Mouse (Mus musculus) heart, embryonic 14.5 days (tissue): ENCODE data around the gene Nono. TPM values are rescaled to one million over a fixed set of nuclear protein-coding genes. Genes with fewer than 3 reads are reported as not detected.

Experiments
- ATAC-seq: fragments of 200-750 bp; cut with Nextera tagmentation; 2 replicates; pipeline ENCODE4 v1.8.0; 2017; ENCODE audit warnings: low read depth, moderate TSS enrichment; ENCODE audit not compliant: insufficient number of reproducible peaks, insufficient read depth, low FRiP score
- H3K27ac ChIP-seq, 2 experiments: fragments of 200-500 bp in 1 of 2; fragments of 300-500 bp in 1 of 2; sonication (generic) in 1 of 2; replicated peaks in 1 of 2; 2 replicates each; pipeline ENCODE4 v1.5.1; 2012 to 2014; ENCODE audit warnings: low read depth in 2 of 2, low read length in 2 of 2, control low read depth in 1 of 2, mild to moderate bottlenecking in 1 of 2, mixed read lengths in 1 of 2; ENCODE audit not compliant: control insufficient read depth in 1 of 2, insufficient read depth in 1 of 2
- H3K27me3 ChIP-seq: fragments of 300-500 bp; sonication (generic); 2 replicates; pipeline ENCODE4 v1.6.1; 2014; ENCODE audit warnings: mild to moderate bottlenecking, low read length, control low read depth; ENCODE audit not compliant: control insufficient read depth, insufficient read depth
- H3K36me3 ChIP-seq: fragments of 300-500 bp; sonication (generic); 2 replicates; pipeline ENCODE4 v1.6.1; 2014; ENCODE audit warnings: mild to moderate bottlenecking, control low read depth, low read length, mixed read lengths; ENCODE audit not compliant: control insufficient read depth, insufficient read depth
- H3K4me1 ChIP-seq, 2 experiments: fragments of 200-500 bp in 1 of 2; fragments of 300-500 bp in 1 of 2; sonication (generic) in 1 of 2; 2 replicates each; pipeline ENCODE4 v1.6.1; 2012 to 2014; ENCODE audit warnings: low read length in 2 of 2, control low read depth in 1 of 2, mixed read lengths in 1 of 2; ENCODE audit not compliant: control insufficient read depth in 2 of 2, insufficient read depth in 2 of 2
- H3K4me2 ChIP-seq: fragments of 300-500 bp; sonication (generic); 2 replicates; pipeline ENCODE4 v1.6.1; 2014; ENCODE audit warnings: mild to moderate bottlenecking, low read length
- H3K4me3 ChIP-seq, 2 experiments: fragments of 200-500 bp in 1 of 2; fragments of 300-500 bp in 1 of 2; sonication (generic) in 1 of 2; 2 replicates each; pipeline ENCODE4 v1.5.1; 2012 to 2014; ENCODE audit warnings: low read length in 2 of 2, mild to moderate bottlenecking in 2 of 2, control low read depth in 1 of 2, low read depth in 1 of 2, moderate library complexity in 1 of 2; ENCODE audit not compliant: control insufficient read depth in 1 of 2, insufficient read depth in 1 of 2
- H3K9ac ChIP-seq: fragments of 300-500 bp; sonication (generic); 2 replicates; pipeline ENCODE4 v1.6.1; 2014; ENCODE audit warnings: mild to moderate bottlenecking, low read length
- H3K9me3 ChIP-seq: fragments of 300-500 bp; sonication (generic); 2 replicates; pipeline ENCODE4 v1.6.1; 2016; ENCODE audit warnings: low read length, control low read depth; ENCODE audit not compliant: control insufficient read depth
- WGBS: fragments of 180-500 bp; shearing (Covaris S2); extraction: QIAGEN DNeasy Blood & Tissue Kit; methylation state at CpG from one replicate; pipeline ENCODE4 v1.1.7; 2014; 5-methylcytosine and 5-hydroxymethylcytosine counted together
- polyA plus RNA-seq: library from polyadenylated mRNA; unstranded; fragments of >200 nt; fragmentation: Nextera tagmentation; extraction: Ambion mirVana; gene quantifications from 2 replicates; pipeline ENCODE4 v1.2.1, GENCODE M21; 2014

The Nono gene
- polyA plus RNA-seq: 223 and 243 TPM in 2 replicates

DNA sequence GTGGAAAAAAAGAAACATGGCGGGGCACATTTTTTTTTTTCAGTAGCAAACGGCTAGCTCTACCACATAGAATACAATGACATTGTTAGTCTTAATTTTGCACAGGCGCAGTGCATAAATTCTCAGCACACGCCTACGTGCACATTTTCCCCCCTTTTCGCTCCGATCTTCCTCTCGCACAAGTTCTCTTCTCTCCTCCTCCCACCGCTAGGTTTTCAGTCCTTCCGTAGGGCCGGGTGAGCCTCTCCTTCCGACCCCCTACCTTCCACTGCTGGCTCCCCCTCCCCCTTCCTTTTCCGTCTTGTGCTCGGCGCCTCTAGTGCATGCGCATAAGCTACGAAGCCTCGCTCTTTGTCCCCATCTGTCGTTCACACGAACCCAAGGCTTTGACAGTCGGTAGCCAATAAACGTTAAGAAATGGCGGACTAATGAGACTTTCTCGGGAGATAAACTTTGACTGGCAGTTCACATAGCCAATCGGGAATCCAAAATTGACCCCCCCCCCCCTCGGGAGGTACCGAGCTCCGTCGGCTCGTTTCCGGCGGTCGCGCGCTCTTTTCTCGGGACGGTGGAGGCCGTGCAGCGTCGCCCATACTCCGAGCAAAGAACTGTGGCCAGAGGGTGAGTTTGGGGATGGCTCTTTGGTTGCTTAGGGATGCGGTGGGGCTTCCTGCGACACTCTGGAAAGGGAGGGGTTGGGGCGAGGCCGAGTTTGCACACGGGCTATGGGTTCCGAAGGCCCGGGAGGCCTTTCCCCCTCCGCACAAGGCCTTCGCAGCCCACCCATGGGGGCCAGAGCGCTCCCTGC, at the start of gene Nono:
Gene Nono, plus strand, starts transcription at position 177 of the 808 bp plus-strand sequence.
- Histone ChIP-seq H3K27ac (peak within 1 kb of the TSS; percentile 94 to 99), H3K4me3 (peak within 1 kb of the TSS; percentile 69 to 86), H3K9me3 (no peaks in the 10 kb centered on the region), H3K4me1 (peaks cover 0 to 5% of the 10 kb centered on the region in 2 experiments; a peak in 2 of 4 replicates), H3K27me3 (no peaks in the 10 kb centered on the region), H3K9ac (peak within 1 kb of the TSS; percentile 92), H3K4me2 (peak within 1 kb of the TSS; percentile 65), H3K36me3 (peaks cover 23% of the 10 kb centered on the region)
- WGBS: 21% methylated on average over 51 of the region's 51 CpGs
- ATAC-seq: peak; percentile 92

- H3K36me3 ChIP-seq: no peaks in the 10 kb centered on the region
- no peak for ATAC-seq
- H3K4me1 ChIP-seq: peaks cover 0 to 4% of the 10 kb centered on the region in 2 experiments; a peak in 1 of 4 replicates
- H3K4me2 ChIP-seq: no peak overlapping the region
- 76% methylated on average over 1 of the region's 1 CpGs for WGBS
- no peak overlapping the region for H3K4me3 ChIP-seq
- no peak overlapping the region for H3K9ac ChIP-seq
- no peak overlapping the region for H3K27ac ChIP-seq
- H3K9me3 ChIP-seq: no peaks in the 10 kb centered on the region
- peaks cover 20% of the 10 kb centered on the region; the same call in 1 of the 2 replicates for H3K27me3 ChIP-seq
These were observed 49.4 kb upstream of the Nono start for GRCm38 (mm10) chrX:101379744-101380143.

GRCm38 (mm10) chrX:101383455-101383854, 45.7 kb upstream of the Nono start:
- Histone ChIP-seq H3K36me3 (no peaks in the 10 kb centered on the region), H3K27me3 (peaks cover 31% of the 10 kb centered on the region; the same call in 1 of the 2 replicates), H3K4me2 (no peak overlapping the region), H3K4me1 (peaks cover 0 to 4% of the 10 kb centered on the region in 2 experiments; a peak in 1 of 4 replicates), H3K9ac (no peak overlapping the region), H3K4me3 (no peak overlapping the region), H3K27ac (no peak overlapping the region), H3K9me3 (no peaks in the 10 kb centered on the region)
- WGBS: 39% methylated on average over 18 of the region's 18 CpGs
- ATAC-seq: no peak

DNA sequence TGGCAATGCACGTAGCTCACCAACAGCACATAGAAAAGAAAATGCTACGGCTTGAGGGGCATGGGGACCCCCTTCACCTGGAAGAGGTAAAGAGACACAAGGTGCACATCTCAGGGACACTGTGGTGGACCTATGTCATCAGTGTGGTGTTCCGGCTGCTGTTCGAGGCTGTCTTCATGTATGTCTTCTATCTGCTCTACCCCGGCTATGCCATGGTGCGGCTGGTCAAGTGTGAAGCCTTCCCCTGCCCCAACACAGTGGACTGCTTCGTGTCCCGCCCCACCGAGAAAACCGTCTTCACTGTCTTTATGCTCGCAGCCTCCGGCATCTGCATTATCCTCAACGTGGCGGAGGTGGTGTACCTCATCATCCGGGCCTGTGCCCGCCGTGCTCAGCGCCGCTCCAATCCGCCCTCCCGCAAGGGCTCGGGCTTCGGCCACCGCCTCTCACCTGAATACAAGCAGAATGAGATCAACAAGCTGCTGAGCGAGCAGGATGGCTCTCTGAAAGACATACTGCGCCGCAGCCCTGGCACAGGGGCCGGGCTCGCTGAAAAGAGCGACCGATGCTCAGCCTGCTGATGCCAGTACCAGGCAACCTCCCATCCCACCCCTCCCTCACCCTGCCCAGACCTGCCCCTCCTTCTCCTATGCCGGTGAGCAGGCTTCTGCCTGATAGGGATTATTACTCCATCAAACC, 44.5 kb upstream of the Nono start:
- Histone ChIP-seq H3K4me3 (peak overlapping the region; percentile 19 to 22), H3K9me3 (no peaks in the 10 kb centered on the region)

GRCm38 (mm10) chrX:101386222-101386621, 42.9 kb upstream of the Nono start:
- Histone ChIP-seq H3K9ac (no peak overlapping the region), H3K4me3 (no peak overlapping the region), H3K9me3 (no peaks in the 10 kb centered on the region), H3K4me1 (peaks cover 0 to 4% of the 10 kb centered on the region in 2 experiments; a peak in 1 of 4 replicates), H3K36me3 (no peaks in the 10 kb centered on the region), H3K27me3 (peaks cover 31% of the 10 kb centered on the region; the same call in 1 of the 2 replicates), H3K27ac (no peak overlapping the region), H3K4me2 (no peak overlapping the region)
- ATAC-seq: no peak
- WGBS: 28% methylated on average over 4 of the region's 4 CpGs

More for the DNA sequence above, 44.5 kb upstream of the Nono start:
- H3K4me1 ChIP-seq: peaks cover 0 to 4% of the 10 kb centered on the region in 2 experiments; a peak in 1 of 4 replicates
- WGBS: 25% methylated on average over 32 of the region's 32 CpGs
- peaks cover 31% of the 10 kb centered on the region; the same call in 1 of the 2 replicates for H3K27me3 ChIP-seq
- no peak overlapping the region for H3K9ac ChIP-seq
- H3K4me2 ChIP-seq: peak overlapping the region; percentile 53
- ATAC-seq: no peak
- H3K27ac ChIP-seq: no peak overlapping the region
- H3K36me3 ChIP-seq: no peaks in the 10 kb centered on the region

DNA sequence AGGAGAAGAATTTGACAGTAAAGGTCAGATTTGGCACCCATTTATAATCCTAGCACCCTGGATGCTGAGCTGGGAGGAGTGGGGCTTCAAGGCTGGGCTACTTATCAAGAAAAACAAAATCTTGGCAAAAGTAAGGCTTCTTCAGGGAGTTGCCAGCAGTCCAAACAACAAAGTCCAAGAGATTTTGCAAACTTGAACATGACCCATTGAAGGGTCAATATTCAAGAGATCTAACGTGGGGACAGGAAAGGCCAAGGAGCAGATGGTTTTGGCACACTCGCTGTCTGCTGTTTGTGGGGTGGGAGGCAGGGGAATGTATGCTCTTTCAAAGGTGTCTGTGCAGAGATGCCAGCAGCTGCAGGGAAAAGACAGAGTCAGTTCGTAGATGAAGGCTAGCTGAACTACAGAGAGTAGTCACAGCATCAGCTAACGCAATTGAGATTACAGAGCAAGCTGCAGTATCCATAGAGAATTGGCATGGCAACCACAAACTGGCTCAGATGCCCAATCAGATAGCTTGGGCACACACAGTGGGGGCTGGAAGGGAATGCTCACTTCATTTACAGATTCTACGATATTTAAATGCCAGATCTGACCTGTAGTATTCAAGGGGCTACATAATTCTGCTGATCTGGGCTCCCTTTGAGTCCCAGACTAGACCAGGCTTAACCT, 40.1 kb upstream of the Nono start:
- peaks cover 14% of the 10 kb centered on the region; the same call in 1 of the 2 replicates for H3K27me3 ChIP-seq
- 65% methylated on average over 5 of the region's 5 CpGs for WGBS
- peaks cover 0 to 2% of the 10 kb centered on the region in 2 experiments; a peak in 1 of 4 replicates for H3K4me1 ChIP-seq
- ATAC-seq: no peak
- no peak overlapping the region for H3K4me2 ChIP-seq
- no peaks in the 10 kb centered on the region for H3K36me3 ChIP-seq
- H3K9me3 ChIP-seq: no peaks in the 10 kb centered on the region
- H3K27ac ChIP-seq: no peak overlapping the region
- H3K4me3 ChIP-seq: no peak overlapping the region
- H3K9ac ChIP-seq: no peak overlapping the region

DNA sequence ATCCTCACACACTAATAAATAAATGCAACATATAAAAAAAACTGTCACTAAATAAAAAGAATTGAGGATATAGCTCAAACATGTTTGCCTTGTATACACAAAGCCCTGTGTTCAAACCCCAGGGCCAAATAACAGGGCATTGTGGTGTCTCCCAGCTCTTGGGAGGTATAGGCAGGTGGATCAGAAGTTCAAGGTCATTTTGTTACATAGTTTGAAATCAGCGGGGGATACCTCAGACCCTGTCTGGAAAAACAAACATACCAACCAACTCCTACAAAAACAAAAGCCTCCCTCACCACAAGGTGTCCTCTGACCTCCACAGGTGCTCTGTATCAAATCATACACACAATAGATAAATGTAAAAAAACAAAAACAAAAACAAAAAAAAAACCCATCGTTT, 34.8 kb upstream of the Nono start:
- no peak overlapping the region for H3K4me2 ChIP-seq
- H3K4me1 ChIP-seq: no peaks in the 10 kb centered on the region
- H3K27me3 ChIP-seq: peaks cover 16% of the 10 kb centered on the region
- no peaks in the 10 kb centered on the region for H3K9me3 ChIP-seq
- no peak overlapping the region for H3K9ac ChIP-seq
- no peak overlapping the region for H3K27ac ChIP-seq
- 44% methylated on average over 2 of the region's 2 CpGs for WGBS
- ATAC-seq: no peak
- no peaks in the 10 kb centered on the region for H3K36me3 ChIP-seq
- H3K4me3 ChIP-seq: no peak overlapping the region
